Mouse (Mus musculus): ENCODE results near the gene Dcdc2b. TPM values are rescaled to one million over a fixed set of nuclear protein-coding genes. Genes with fewer than 3 reads are reported as not detected.

The Dcdc2b gene
- polyA plus RNA-seq, 1 experiment: 17.8 TPM

DNA sequence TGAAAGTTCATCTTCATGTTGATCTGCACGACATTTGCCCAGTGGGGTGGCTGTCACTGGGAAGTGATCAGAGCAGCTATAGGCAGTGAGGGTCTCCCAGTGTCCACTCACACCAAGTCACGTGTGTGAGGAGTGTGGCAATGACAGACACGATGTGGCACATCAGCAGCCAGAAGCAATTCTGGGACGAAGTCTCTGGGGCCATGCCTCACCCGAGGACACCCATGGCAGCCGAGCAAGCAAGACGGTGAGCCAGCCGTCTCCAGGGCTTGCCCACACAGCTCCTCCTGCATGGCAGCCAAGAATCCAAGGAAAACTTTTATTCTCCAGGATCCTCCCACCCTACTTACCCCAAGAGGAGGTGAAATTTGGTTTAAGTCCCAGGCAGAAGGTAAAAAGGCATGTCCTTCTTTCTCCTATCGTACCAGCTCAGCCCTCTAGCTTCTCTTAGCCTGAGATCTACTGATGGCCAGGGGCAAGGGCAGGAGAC, 1.8 kb upstream of the Dcdc2b start:
- no peak for TF ChIP-seq CTCF (IDR thresholded peaks at IDR 0.05; ENCODE audit: insufficient read depth, low read length)
- TF ChIP-seq POLR2A (IDR thresholded peaks at IDR 0.05; ENCODE audit: borderline replicate concordance, extremely low read depth, low read depth, low read length): no peak
- 89% methylated on average over 9 of the region's 9 CpGs for WGBS

DNA sequence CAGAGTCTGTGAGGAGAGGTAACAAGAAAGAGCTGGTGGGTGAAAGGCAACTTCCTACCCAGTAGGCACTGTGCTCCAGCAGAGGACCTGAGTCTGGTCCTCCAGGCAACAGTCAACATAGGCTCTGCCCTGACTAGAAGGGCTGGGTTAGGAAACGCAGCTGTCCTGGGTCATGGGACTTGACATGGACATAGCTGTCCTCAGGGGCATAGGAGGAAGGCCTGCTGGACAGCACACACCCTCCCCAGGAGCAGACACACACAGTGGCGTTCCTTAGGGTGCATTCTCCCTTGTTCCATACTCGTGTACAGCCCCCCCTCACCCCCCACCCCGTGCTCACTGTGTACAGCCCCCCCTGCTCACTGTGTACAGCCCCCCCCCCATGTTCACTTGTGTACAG, 3.6 kb downstream of the Dcdc2b start:
- TF ChIP-seq CTCF (IDR thresholded peaks at IDR 0.05; ENCODE audit: insufficient read depth, low read length) (no peak), POLR2A (IDR thresholded peaks at IDR 0.05; ENCODE audit: borderline replicate concordance, extremely low read depth, low read depth, low read length) (no peak)
- H3K4me1 ChIP-seq (ENCODE audit: control insufficient read depth, insufficient read depth, low read length): no peaks in the 10 kb centered on the region
- 56% methylated on average over 4 of the region's 4 CpGs for WGBS
- no peak for DNase-seq
- H3K4me3 ChIP-seq (replicated peaks; ENCODE audit: extremely low read depth, low read depth, low read length): no peak overlapping the region

More for the DNA sequence above, 1.8 kb upstream of the Dcdc2b start:
- no peak overlapping the region for H3K4me3 ChIP-seq (replicated peaks; ENCODE audit: extremely low read depth, low read depth, low read length)
- DNase-seq: no peak
- peaks cover 6% of the 10 kb centered on the region for H3K4me1 ChIP-seq (ENCODE audit: control insufficient read depth, insufficient read depth, low read length)

DNA sequence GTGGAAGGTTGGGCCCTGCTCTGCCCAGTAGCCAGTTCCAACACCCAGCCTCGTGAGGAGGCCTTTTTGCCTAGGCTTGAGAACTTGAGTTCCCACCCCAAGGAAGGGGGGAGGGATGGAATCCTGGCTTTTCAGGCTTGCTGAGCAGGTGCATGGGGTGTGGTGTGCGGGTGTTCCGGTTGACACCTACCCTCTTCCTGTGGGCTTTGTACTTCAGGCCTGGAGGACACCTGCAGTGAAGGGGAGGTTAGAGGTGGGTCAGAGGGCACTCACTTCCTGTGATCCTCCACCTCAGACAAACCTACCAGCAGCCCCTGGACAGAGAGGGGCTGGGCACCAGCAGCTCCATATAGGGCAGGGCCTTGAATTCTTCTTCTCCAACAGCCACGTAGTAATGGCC, 4.0 kb downstream of the Dcdc2b start:
- TF ChIP-seq CTCF (IDR thresholded peaks at IDR 0.05; ENCODE audit: insufficient read depth, low read length) (no peak), POLR2A (IDR thresholded peaks at IDR 0.05; ENCODE audit: borderline replicate concordance, extremely low read depth, low read depth, low read length) (no peak)
- WGBS: 66% methylated on average over 4 of the region's 4 CpGs
- no peak overlapping the region for H3K4me3 ChIP-seq (replicated peaks; ENCODE audit: extremely low read depth, low read depth, low read length)
- no peaks in the 10 kb centered on the region for H3K4me1 ChIP-seq (ENCODE audit: control insufficient read depth, insufficient read depth, low read length)
- no peak for DNase-seq

DNA sequence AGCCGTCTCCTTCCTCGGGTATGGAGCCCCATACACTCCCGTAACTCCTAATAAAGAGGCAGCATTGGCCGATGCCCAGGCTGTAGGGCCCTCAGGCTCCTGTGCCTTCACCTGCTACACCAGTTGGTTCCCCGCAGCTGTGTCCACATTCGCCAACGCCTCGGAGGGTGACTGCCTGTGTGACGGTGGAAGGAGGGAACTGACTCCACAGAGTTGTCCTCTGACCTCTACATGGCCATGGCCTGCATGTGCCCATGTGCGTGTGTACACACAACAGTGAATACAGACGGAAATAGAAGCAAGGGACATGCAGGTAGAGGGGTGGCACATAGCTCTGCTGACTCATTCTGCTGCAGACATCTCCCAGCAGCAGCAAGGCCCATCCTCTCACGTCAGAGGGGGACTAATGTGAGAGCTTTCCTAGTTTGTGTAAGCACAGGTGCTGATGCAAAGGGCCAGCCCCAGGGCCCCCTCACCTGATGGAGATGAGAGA, 4.9 kb downstream of the Dcdc2b start:
- Histone ChIP-seq H3K4me1 (ENCODE audit: control insufficient read depth, insufficient read depth, low read length) (no peaks in the 10 kb centered on the region), H3K4me3 (replicated peaks; ENCODE audit: extremely low read depth, low read depth, low read length) (no peak overlapping the region)
- 68% methylated on average over 12 of the region's 12 CpGs for WGBS
- TF ChIP-seq CTCF (IDR thresholded peaks at IDR 0.05; ENCODE audit: insufficient read depth, low read length) (no peak), POLR2A (IDR thresholded peaks at IDR 0.05; ENCODE audit: borderline replicate concordance, extremely low read depth, low read depth, low read length) (no peak)
- no peak for DNase-seq

DNA sequence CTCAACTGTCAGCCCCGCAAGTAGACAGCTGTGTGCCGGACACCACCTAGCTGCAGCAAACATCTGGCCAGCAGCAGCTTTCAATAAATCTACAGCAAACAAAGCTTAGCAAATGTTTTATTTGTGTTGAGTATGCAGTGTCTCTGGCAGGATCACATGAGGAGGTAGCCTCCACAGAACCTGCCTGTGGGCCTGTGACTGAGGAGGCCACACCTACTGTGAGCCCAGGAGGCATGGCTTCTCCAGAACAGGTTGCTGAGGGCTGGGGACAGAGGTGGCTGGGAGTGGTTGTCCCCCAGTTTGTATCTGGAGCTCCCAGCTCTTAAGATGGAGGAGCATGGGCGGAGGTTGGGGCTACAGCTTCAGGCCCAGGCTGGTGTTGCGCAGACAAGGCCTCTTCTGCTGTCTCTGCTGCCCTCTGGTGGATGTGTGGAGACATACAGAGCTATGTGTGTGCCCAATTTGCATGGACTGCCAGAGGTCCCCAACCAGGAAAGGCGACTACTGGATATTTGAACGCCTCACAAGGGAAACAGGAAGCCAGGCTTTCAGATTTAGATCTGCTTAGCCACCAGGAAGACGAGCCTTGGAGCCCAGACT, 5.5 kb downstream of the Dcdc2b start:
- WGBS: 27% methylated on average over 7 of the region's 7 CpGs
- peak; percentile 70 for DNase-seq

DNA sequence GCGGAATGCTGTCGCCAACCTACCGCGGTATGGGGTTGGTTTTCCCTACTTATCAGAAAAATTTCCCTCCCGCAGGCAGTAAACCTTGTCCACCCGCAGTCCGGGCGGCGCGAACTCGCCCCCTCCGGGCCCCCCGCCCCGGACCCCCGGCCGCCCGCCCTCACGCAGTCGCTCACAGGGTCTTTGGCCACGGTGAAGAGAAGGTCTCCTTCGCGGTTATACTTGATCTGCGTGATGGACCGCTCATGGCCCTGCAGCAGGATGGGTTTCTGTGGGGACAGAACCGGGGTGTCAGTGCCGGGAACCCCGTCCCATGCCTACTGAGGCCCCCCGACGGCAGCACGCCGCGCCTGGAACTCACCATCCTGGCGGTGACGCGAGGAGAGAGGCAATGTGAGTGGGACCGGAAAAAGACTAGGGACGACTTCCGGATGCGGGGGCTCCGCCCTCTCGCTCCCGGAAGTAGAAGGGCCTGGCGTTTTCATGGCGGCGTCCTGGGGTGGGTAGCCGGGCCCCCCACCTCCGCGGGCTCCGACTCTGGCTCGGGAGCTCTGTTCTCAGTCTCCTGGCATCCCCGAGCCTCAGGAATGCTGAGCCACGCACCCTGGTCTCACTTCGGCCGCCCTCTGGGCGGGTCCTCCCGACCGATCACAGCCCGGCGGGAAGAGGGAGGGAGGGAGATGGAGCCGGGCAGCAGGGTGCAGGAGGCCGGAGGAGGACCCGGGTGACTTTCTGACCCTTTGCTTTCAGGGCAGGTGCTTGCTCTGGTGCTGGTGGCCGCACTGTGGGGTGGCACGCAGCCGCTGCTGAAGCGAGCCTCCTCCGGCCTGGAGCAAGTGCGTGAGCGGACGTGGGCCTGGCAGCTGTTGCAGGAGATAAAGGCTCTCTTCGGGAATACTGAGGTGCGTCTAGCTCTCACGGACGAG, 13.6 kb downstream of the Dcdc2b start, which contains the start of the genes Eif3i and Tmem234:
TSS of gene Eif3i (minus strand) at position 416 of the 926 bp plus-strand sequence.
TSS of gene Tmem234 (plus strand) at position 436 of the 926 bp plus-strand sequence.
- peaks cover 4% of the 10 kb centered on the region; the same call in 1 of the 2 replicates for H3K4me1 ChIP-seq (ENCODE audit: control insufficient read depth, insufficient read depth, low read length)
- TF ChIP-seq POLR2A (IDR thresholded peaks at IDR 0.05; ENCODE audit: borderline replicate concordance, extremely low read depth, low read depth, low read length): peak; percentile 85; the same call in 1 of the 2 replicates
- no peak for TF ChIP-seq CTCF (IDR thresholded peaks at IDR 0.05; ENCODE audit: insufficient read depth, low read length)
- under 1% methylated on average over 74 of the region's 74 CpGs for WGBS
- DNase-seq: peak; percentile 83
- H3K4me3 ChIP-seq (replicated peaks; ENCODE audit: extremely low read depth, low read depth, low read length): peak within 1 kb of the TSS; percentile 72

More for the DNA sequence above, 5.5 kb downstream of the Dcdc2b start:
- peak; percentile 99 for TF ChIP-seq CTCF (IDR thresholded peaks at IDR 0.05; ENCODE audit: insufficient read depth, low read length)
- TF ChIP-seq POLR2A (IDR thresholded peaks at IDR 0.05; ENCODE audit: borderline replicate concordance, extremely low read depth, low read depth, low read length): peak; percentile 51; the same call in 1 of the 2 replicates
- H3K4me3 ChIP-seq (replicated peaks; ENCODE audit: extremely low read depth, low read depth, low read length): no peak overlapping the region
- no peaks in the 10 kb centered on the region for H3K4me1 ChIP-seq (ENCODE audit: control insufficient read depth, insufficient read depth, low read length)

DNA sequence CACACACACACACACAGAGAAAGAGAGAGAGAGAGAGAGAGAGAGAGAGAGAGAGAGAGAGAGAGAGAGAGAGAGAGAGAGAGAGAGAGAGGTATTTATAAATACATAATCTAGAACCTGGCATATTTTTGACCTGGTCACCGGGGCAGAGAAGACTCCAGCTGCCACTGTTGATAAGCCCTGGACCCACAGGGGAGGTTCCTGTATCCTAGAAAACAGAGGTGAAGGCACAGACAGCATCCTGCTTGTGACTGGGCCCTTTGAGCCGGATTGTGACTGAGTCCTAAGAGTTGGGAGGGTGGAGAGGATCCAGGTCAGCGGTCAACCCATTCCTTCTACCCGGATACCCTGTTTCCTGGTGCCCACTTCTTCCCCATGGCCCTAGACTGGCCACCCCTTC, 25.2 kb downstream of the Dcdc2b start:
- DNase-seq: no peak
- no peak for TF ChIP-seq POLR2A (IDR thresholded peaks at IDR 0.05; ENCODE audit: borderline replicate concordance, extremely low read depth, low read depth, low read length)
- no peak for TF ChIP-seq CTCF (IDR thresholded peaks at IDR 0.05; ENCODE audit: insufficient read depth, low read length)
- WGBS: 70% methylated on average over 4 of the region's 4 CpGs
- Histone ChIP-seq H3K4me1 (ENCODE audit: control insufficient read depth, insufficient read depth, low read length) (no peaks in the 10 kb centered on the region), H3K4me3 (replicated peaks; ENCODE audit: extremely low read depth, low read depth, low read length) (no peak overlapping the region)

DNA sequence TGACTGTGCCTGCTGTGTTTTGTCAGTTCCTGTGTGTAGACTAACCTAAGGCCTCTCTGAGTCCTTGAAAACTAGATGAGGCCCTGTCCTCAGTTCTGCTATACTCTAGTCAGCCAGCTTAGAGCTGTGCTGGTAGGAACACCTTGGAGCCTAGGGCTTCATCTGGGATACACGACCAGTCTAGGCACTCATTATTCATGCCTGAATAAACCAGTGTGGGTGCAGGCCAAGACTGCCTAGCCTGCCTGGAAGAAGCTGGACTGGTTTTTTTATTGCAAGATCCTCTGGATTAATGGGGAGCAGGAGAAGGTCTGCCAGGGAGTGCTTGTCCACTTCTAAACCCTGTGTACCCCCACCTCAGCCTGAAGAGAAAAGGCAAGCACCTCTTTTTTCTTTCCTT, 27.1 kb downstream of the Dcdc2b start:
- no peak for DNase-seq
- TF ChIP-seq POLR2A (IDR thresholded peaks at IDR 0.05; ENCODE audit: borderline replicate concordance, extremely low read depth, low read depth, low read length) (no peak), CTCF (IDR thresholded peaks at IDR 0.05; ENCODE audit: insufficient read depth, low read length) (no peak)
- no peak overlapping the region for H3K4me3 ChIP-seq (replicated peaks; ENCODE audit: extremely low read depth, low read depth, low read length)
- WGBS: 48% methylated on average over 1 of the region's 1 CpGs
- no peaks in the 10 kb centered on the region for H3K4me1 ChIP-seq (ENCODE audit: control insufficient read depth, insufficient read depth, low read length)

DNA sequence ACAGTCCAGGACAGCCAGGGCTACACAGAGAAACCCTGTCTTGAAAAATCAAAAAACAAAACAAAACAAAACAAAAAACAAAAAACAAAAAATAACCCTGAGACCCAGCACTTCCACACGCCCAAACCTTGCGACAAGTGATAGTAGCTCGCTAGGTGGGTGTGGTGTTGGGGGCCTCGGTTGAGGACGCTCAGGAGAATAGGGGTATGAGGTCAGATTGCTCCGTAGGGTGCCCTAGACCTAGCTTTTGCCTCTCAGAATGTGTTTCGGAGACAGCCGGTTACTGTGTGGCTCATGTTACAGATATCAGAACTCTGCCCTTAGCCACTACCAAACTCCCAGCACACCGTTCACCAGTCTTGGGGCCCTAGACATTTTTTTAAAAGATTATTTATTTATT, 28.3 kb downstream of the Dcdc2b start:
- TF ChIP-seq POLR2A (IDR thresholded peaks at IDR 0.05; ENCODE audit: borderline replicate concordance, extremely low read depth, low read depth, low read length): no peak
- no peak for TF ChIP-seq CTCF (IDR thresholded peaks at IDR 0.05; ENCODE audit: insufficient read depth, low read length)
- 84% methylated on average over 9 of the region's 9 CpGs for WGBS
- no peak for DNase-seq
- Histone ChIP-seq H3K4me1 (ENCODE audit: control insufficient read depth, insufficient read depth, low read length) (no peaks in the 10 kb centered on the region), H3K4me3 (replicated peaks; ENCODE audit: extremely low read depth, low read depth, low read length) (no peak overlapping the region)
